17 mouse cellular contexts compared by ENCODE assay signal in genomic region chr10:66743254-66743653, GRCm38 (mm10).
DNase-seq lines count a peak whose midpoint lies in the region; ATAC-seq and TF ChIP-seq lines count a peak whose summit lies in the region.
"Had no signal": no experiment of that assay in that cellular context is flagged by ENCODE, and none has a peak within 500 bp of the region (broad histone marks: within the 10 kb centered on the region; RNA-seq: fewer than 3 reads in every experiment).

No protein-coding gene starts in this region.

- H3K9ac ChIP-seq in stomach, embryonic 16.5 days (ENCODE audit: low read length) = no peak overlapping the region
- H3K9ac ChIP-seq: heart, embryonic 13.5 days; liver, postnatal 0 days; neural tube, embryonic 15.5 days had no signal

- 71% methylated on average over 6 of the region's 6 CpGs for WGBS in stomach, embryonic 16.5 days

- H3K27me3 ChIP-seq in myocyte (ENCODE audit: control insufficient read depth, insufficient read depth, insufficient read length) = no peaks in the 10 kb centered on the region
- no peaks in the 10 kb centered on the region for H3K27me3 ChIP-seq in stomach, embryonic 16.5 days (ENCODE audit: control insufficient read depth, insufficient read depth, low read length)
- H3K27me3 ChIP-seq: heart, embryonic 13.5 days; neural tube, embryonic 15.5 days had no signal

- H3K4me2 ChIP-seq in myocyte (ENCODE audit: low read depth) = peak overlapping the region; percentile 49
- H3K4me2 ChIP-seq in stomach, embryonic 16.5 days (ENCODE audit: low read depth, low read length) = 0 out of 2 replicates have a peak overlapping the region, but pooled peaks have one; percentile 2
- H3K4me2 ChIP-seq: heart, embryonic 13.5 days; neural tube, embryonic 15.5 days had no signal

- H3K4me1 ChIP-seq in stomach, embryonic 16.5 days (ENCODE audit: control insufficient read depth, insufficient read depth, low read length) = no peaks in the 10 kb centered on the region
- H3K4me1 ChIP-seq: heart, embryonic 13.5 days had no signal

- H3K36me3 ChIP-seq in myocyte (ENCODE audit: control insufficient read depth, insufficient read depth) = no peaks in the 10 kb centered on the region
- no peaks in the 10 kb centered on the region for H3K36me3 ChIP-seq in stomach, embryonic 16.5 days (ENCODE audit: control insufficient read depth, insufficient read depth, low read length)
- H3K36me3 ChIP-seq: G1E; heart, embryonic 13.5 days; neural tube, embryonic 15.5 days had no signal

- DNase-seq in heart, adult 11 months = peak; percentile 23
- no peak for DNase-seq in heart, adult 9 months (ENCODE audit: low spot score in 2 of 2)
- DNase-seq in kidney, adult 9 months = peak; percentile 17
- no peak for DNase-seq in kidney, adult 18-20 months
- no peak for DNase-seq in spleen, postnatal 10 days (ENCODE audit: low spot score in 2 of 2)
- DNase-seq: gastrocnemius, postnatal 36 days; heart, postnatal 4 days; kidney, postnatal 4 days; liver; liver, postnatal 0 days; lung, postnatal 14 days; right cerebral cortex, adult 18-20 months had no signal

- no peak for TF ChIP-seq POLR2A in myocyte (IDR thresholded peaks at IDR 0.05; ENCODE audit: insufficient read length, low read depth)

- ATAC-seq in stomach, embryonic 16.5 days (ENCODE audit: insufficient read depth, low FRiP score) = no peak
- ATAC-seq: liver, postnatal 0 days had no signal

- H3ac ChIP-seq in myocyte (ENCODE audit: control insufficient read depth, insufficient read length) = no peak overlapping the region

- H3K9me3 ChIP-seq in stomach, embryonic 16.5 days (replicated peaks; ENCODE audit: control insufficient read depth, low read length) = no peaks in the 10 kb centered on the region
- H3K9me3 ChIP-seq: heart, embryonic 13.5 days; neural tube, embryonic 15.5 days had no signal

- no peak overlapping the region for H3K4me3 ChIP-seq in myocyte
- no peak overlapping the region for H3K4me3 ChIP-seq in stomach, embryonic 16.5 days (replicated peaks; ENCODE audit: low read length)
- H3K4me3 ChIP-seq: heart, embryonic 13.5 days; neural tube, embryonic 15.5 days had no signal

- H3K79me2 ChIP-seq in myocyte (ENCODE audit: control insufficient read depth, insufficient read depth) = no peaks in the 10 kb centered on the region

- H3K27ac ChIP-seq in stomach, embryonic 16.5 days (ENCODE audit: low read length) = no peak overlapping the region
- H3K27ac ChIP-seq: heart, embryonic 13.5 days; neural tube, embryonic 15.5 days had no signal

TF ChIP-seq in myocyte, 11 proteins besides CTCF, POLR2A, EP300 and RAD21:
- no peak for TF ChIP-seq CEBPB (IDR thresholded peaks at IDR 0.05; ENCODE audit: insufficient read depth, poor library complexity, severe bottlenecking)
- TF ChIP-seq POLR2AphosphoS2 (IDR thresholded peaks at IDR 0.05; ENCODE audit: insufficient read length, low read depth) = no peak
- TF ChIP-seq TCF12 (IDR thresholded peaks at IDR 0.05; ENCODE audit: insufficient read depth, poor library complexity, severe bottlenecking) = no peak
- no peak for TF ChIP-seq E2F4 (IDR thresholded peaks at IDR 0.05; ENCODE audit: insufficient read depth)
- TF ChIP-seq MAX (IDR thresholded peaks at IDR 0.05; ENCODE audit: low read depth) = no peak
- TF ChIP-seq MYOG (IDR thresholded peaks at IDR 0.05; ENCODE audit: control insufficient read depth in 1 of 3, insufficient read depth in 1 of 3, insufficient read length in 2 of 3, low read depth in 2 of 3) = no peak
- no peak for TF ChIP-seq USF1 (IDR thresholded peaks at IDR 0.05; ENCODE audit: low read depth)
- TF ChIP-seq MYOD1 (IDR thresholded peaks at IDR 0.05; ENCODE audit: control insufficient read depth in 1 of 3, insufficient read length in 2 of 3, low read depth in 2 of 3) = no peak
- TF ChIP-seq SRF (IDR thresholded peaks at IDR 0.05; ENCODE audit: control insufficient read depth, insufficient read length, low read depth) = no peak
- TF ChIP-seq TCF3 (IDR thresholded peaks at IDR 0.05; ENCODE audit: insufficient read length, low read depth) = no peak
- no peak for TF ChIP-seq REST (IDR thresholded peaks at IDR 0.05; ENCODE audit: insufficient read depth, insufficient read length)

Comparison
In these comparisons a context has a peak if more than half of its experiments do, and no peak if none do; other contexts are left out.
1. DNase-seq: peak in heart, adult 11 months (single experiment) and kidney, adult 9 months (single experiment); none in heart, adult 9 months (0 of 2), kidney, adult 18-20 months (single experiment) and spleen, postnatal 10 days (0 of 2).